Mouse (Mus musculus): ENCODE results near the gene Mid2. TPM values are rescaled to one million over a fixed set of nuclear protein-coding genes. Genes with fewer than 3 reads are reported as not detected.
"Not testable (repeated sequence)": the region's sequence is repeated elsewhere in the genome, so short reads cannot be mapped to it uniquely, and the experiment has no call there.

The Mid2 gene
- polyA plus RNA-seq, 1 experiment from 2014 or later: 2.6 TPM

DNA sequence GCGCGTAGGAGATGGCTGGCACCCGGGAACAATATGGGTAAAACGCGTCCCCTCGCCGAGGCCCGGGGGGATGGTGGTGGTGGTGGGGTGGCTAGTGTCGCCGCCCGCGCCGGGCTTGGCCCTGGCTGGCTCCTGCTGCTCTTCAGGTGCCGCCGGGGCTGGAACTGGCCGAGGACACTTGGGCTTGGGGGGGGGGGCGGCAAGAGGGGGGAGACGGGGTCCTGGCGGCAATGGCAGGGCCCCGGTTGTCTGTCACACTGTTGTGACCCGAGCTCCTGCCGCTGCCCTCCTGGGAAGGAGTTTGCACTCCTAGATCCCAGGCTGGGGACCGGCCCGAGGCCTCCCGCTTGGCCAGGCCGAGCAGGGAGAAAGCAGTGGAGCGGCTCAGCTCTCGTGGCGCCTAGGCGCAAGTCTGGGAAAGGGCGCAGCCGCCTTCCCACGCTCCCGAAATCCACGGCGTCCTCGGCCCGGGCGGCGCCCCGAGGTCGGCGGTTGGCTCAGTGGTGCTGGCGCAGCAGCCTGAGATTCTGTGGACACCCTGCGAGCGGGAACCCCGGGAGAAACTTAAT is 927 bp downstream of the Mid2 start:
- H3K9me3 ChIP-seq (ENCODE audit: control insufficient read depth): no peaks in the 10 kb centered on the region
- H3K9ac ChIP-seq (ENCODE audit: low read depth, low read length): peak overlapping the region; percentile 69
- no peaks in the 10 kb centered on the region; the same call in 1 of the 2 replicates for H3K27me3 ChIP-seq (replicated peaks; ENCODE audit: control insufficient read depth, insufficient read depth, low read length)
- peak overlapping the region; percentile 70 for H3K4me2 ChIP-seq (replicated peaks; ENCODE audit: low read depth)
- TF ChIP-seq CTCF (IDR thresholded peaks at IDR 0.05; ENCODE audit: low read depth): no peak
- ATAC-seq: peak; percentile 22; the same call in 1 of the 2 replicates
- WGBS: 19% methylated on average over 34 of the region's 47 CpGs
- H3K36me3 ChIP-seq (ENCODE audit: control insufficient read depth, insufficient read depth): no peaks in the 10 kb centered on the region
- H3K27ac ChIP-seq (ENCODE audit: low read depth, low read length): peak overlapping the region; percentile 60; the same call in 1 of the 2 replicates
- peak overlapping the region; percentile 55 for H3K4me3 ChIP-seq (ENCODE audit: low read depth, low read length)
- H3K4me1 ChIP-seq (replicated peaks; ENCODE audit: control insufficient read depth, insufficient read depth, low read length): no peaks in the 10 kb centered on the region

DNA sequence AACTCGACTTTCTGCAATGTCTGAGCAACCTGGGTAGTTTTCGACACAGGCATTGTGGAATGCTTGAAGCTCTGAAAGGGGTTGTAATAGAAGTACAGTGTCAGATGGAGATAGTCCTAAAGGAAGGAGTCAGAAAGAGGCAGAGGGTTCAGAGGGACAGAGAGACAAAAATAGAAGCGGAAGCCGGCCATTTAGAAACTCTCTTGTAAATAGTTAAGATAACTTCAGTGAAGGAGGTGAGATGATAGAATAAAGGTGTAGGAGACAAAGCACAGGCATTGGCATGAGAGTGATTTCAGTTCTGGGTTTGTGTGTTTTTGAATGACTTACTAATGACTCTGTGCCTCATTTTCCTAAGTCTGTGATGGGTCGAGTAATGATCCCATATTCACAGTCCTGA is 11.0 kb downstream of the Mid2 start:
- no peak overlapping the region for H3K4me2 ChIP-seq (replicated peaks; ENCODE audit: low read depth)
- no peak for ATAC-seq
- WGBS: 82% methylated on average over 5 of the region's 5 CpGs
- H3K27me3 ChIP-seq (replicated peaks; ENCODE audit: control insufficient read depth, insufficient read depth, low read length): no peaks in the 10 kb centered on the region
- no peak for TF ChIP-seq CTCF (IDR thresholded peaks at IDR 0.05; ENCODE audit: low read depth)
- H3K36me3 ChIP-seq (ENCODE audit: control insufficient read depth, insufficient read depth): no peaks in the 10 kb centered on the region
- H3K9ac ChIP-seq (ENCODE audit: low read depth, low read length): no peak overlapping the region
- no peak overlapping the region for H3K4me3 ChIP-seq (ENCODE audit: low read depth, low read length)
- H3K27ac ChIP-seq (ENCODE audit: low read depth, low read length): no peak overlapping the region
- H3K4me1 ChIP-seq (replicated peaks; ENCODE audit: control insufficient read depth, insufficient read depth, low read length): no peaks in the 10 kb centered on the region
- H3K9me3 ChIP-seq (ENCODE audit: control insufficient read depth): no peaks in the 10 kb centered on the region

DNA sequence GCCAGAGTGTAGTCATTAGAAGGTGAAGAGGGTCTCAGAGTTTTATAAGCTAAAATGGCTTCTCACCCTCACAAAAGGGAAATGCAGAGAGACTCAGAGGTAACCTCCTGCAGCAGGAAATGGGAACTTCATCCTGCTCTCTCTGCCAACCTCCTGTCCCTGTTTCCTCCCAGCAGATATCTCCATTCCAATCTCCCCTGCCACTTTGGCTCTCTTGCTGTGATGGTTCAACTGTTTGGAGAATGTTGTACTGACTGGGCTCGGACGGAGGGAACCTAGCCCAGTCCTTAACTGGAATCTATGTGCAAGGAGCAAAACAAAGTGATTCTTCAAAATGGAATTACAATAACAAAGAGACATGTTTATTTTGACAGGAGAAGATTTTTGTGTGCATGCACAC is 23.9 kb downstream of the Mid2 start:
- Histone ChIP-seq H3K4me2 (replicated peaks; ENCODE audit: low read depth) (no peak overlapping the region), H3K9me3 (ENCODE audit: control insufficient read depth) (no peaks in the 10 kb centered on the region), H3K27me3 (replicated peaks; ENCODE audit: control insufficient read depth, insufficient read depth, low read length) (no peaks in the 10 kb centered on the region), H3K4me1 (replicated peaks; ENCODE audit: control insufficient read depth, insufficient read depth, low read length) (no peaks in the 10 kb centered on the region), H3K36me3 (ENCODE audit: control insufficient read depth, insufficient read depth) (no peaks in the 10 kb centered on the region), H3K9ac (ENCODE audit: low read depth, low read length) (no peak overlapping the region), H3K27ac (ENCODE audit: low read depth, low read length) (no peak overlapping the region), H3K4me3 (ENCODE audit: low read depth, low read length) (no peak overlapping the region)
- no peak for TF ChIP-seq CTCF (IDR thresholded peaks at IDR 0.05; ENCODE audit: low read depth)
- 75% methylated on average over 2 of the region's 2 CpGs for WGBS
- ATAC-seq: no peak

DNA sequence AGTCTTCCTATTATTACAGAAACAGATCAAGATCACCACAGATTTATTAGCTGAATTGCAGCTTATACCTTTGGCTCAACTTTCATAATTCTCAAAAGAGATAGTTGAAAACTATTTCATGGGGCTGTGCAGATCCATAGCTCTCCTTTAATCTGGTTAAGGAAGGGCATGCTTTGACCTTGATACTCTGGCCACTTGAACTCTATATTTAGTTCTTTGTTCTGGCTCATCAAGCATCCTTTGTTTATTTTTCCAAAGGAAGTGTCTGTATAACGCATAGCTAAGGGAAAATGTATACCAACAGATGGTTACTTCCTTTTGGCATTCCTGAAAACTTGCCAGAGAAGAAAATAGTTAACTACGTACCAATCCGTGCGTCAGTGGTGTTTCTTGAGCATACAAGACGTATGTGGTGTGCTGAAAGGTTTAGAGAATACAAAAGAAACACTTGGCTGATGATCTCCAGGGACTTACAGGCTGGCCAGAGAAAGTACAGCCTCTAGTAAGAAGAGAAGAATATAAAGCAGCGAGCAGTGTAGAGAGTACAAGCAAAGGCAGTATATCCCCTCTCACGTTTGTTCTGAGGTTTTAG is 33.6 kb downstream of the Mid2 start:
- not testable (repeated sequence) for H3K36me3 ChIP-seq (ENCODE audit: control insufficient read depth, insufficient read depth); ATAC-seq; H3K4me2 ChIP-seq (replicated peaks; ENCODE audit: low read depth); H3K9me3 ChIP-seq (ENCODE audit: control insufficient read depth); H3K9ac ChIP-seq (ENCODE audit: low read depth, low read length); H3K27ac ChIP-seq (ENCODE audit: low read depth, low read length); H3K4me1 ChIP-seq (replicated peaks; ENCODE audit: control insufficient read depth, insufficient read depth, low read length); H3K4me3 ChIP-seq (ENCODE audit: low read depth, low read length); H3K27me3 ChIP-seq (replicated peaks; ENCODE audit: control insufficient read depth, insufficient read depth, low read length)
- WGBS: 60% methylated on average over 6 of the region's 7 CpGs

DNA sequence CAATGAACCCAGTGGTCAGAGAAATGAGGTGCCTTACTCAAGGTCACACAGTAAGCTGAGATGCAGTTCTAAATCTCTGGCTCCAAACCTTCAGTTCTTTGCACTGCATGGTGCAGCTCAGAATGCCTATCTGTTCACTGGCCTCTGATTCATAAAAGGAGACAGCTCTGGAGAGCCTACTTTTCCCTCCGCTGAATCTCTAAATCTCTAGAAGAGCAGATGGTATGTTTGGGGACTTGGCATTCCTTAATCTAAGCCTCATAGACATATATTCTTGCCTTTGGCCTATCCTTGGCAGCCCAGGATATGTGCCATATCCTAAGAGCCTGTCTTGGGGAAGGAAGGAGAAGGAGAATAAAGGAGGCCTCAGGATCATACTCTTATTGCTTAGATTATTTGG is 38.8 kb downstream of the Mid2 start:
- 100% methylated on average over 1 of the region's 1 CpGs for WGBS
- Histone ChIP-seq H3K4me2 (replicated peaks; ENCODE audit: low read depth) (no peak overlapping the region), H3K4me3 (ENCODE audit: low read depth, low read length) (no peak overlapping the region), H3K36me3 (ENCODE audit: control insufficient read depth, insufficient read depth) (no peaks in the 10 kb centered on the region), H3K4me1 (replicated peaks; ENCODE audit: control insufficient read depth, insufficient read depth, low read length) (no peaks in the 10 kb centered on the region), H3K27me3 (replicated peaks; ENCODE audit: control insufficient read depth, insufficient read depth, low read length) (no peaks in the 10 kb centered on the region), H3K27ac (ENCODE audit: low read depth, low read length) (no peak overlapping the region), H3K9me3 (ENCODE audit: control insufficient read depth) (no peaks in the 10 kb centered on the region), H3K9ac (ENCODE audit: low read depth, low read length) (no peak overlapping the region)
- TF ChIP-seq CTCF (IDR thresholded peaks at IDR 0.05; ENCODE audit: low read depth): no peak
- ATAC-seq: no peak

DNA sequence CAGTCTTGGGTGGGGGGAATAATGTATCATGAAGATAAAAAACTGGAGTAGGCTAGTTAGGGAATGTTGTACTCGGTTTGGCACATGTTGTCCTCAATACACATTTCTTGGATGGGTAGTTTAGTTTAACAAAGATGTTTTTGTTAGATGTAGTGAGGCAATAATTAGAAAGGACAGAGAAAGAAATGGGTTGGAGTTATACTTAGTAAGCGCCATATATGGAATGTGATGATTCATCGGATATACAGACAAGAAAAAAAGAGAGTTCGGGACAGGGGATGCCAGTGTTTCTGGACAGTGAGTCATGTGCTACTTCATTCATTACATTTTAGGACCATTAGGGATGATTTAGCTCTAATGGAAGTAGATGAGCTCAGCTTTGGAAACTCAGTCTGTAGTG is 41.7 kb downstream of the Mid2 start:
- no peaks in the 10 kb centered on the region for H3K4me1 ChIP-seq (replicated peaks; ENCODE audit: control insufficient read depth, insufficient read depth, low read length)
- 73% methylated on average over 4 of the region's 4 CpGs for WGBS
- H3K9me3 ChIP-seq (ENCODE audit: control insufficient read depth): no peaks in the 10 kb centered on the region
- no peak overlapping the region for H3K27ac ChIP-seq (ENCODE audit: low read depth, low read length)
- no peak for TF ChIP-seq CTCF (IDR thresholded peaks at IDR 0.05; ENCODE audit: low read depth)
- H3K4me2 ChIP-seq (replicated peaks; ENCODE audit: low read depth): no peak overlapping the region
- no peak overlapping the region for H3K9ac ChIP-seq (ENCODE audit: low read depth, low read length)
- no peaks in the 10 kb centered on the region for H3K36me3 ChIP-seq (ENCODE audit: control insufficient read depth, insufficient read depth)
- no peaks in the 10 kb centered on the region for H3K27me3 ChIP-seq (replicated peaks; ENCODE audit: control insufficient read depth, insufficient read depth, low read length)
- no peak overlapping the region for H3K4me3 ChIP-seq (ENCODE audit: low read depth, low read length)
- ATAC-seq: no peak

All from intestine, postnatal 0 days (tissue).